In genomic region chr12:70062114-70062513, GRCm38 (mm10) we compare ENCODE assay signal across 8 mouse cellular contexts. TPM values are rescaled to one million over a fixed set of nuclear protein-coding genes. Genes with fewer than 3 reads are reported as not detected.
A peak's percentile ranks its signal among the peaks of the same experiment; 100 is the strongest.
DNase-seq lines count a peak whose midpoint lies in the region; ATAC-seq lines count a peak whose summit lies in the region.

No protein-coding gene starts in this region.

- no peaks in the 10 kb centered on the region for H3K27me3 ChIP-seq in forebrain, embryonic 14.5 days (replicated peaks; ENCODE audit: control insufficient read depth, insufficient read depth, low read length)
- no peaks in the 10 kb centered on the region for H3K27me3 ChIP-seq in limb, embryonic 11.5 days (ENCODE audit: control insufficient read depth, insufficient read depth, low read length)

- no peak overlapping the region for H3K27ac ChIP-seq in forebrain, embryonic 14.5 days (ENCODE audit: low read depth, low read length)
- H3K27ac ChIP-seq in limb, embryonic 11.5 days (replicated peaks; ENCODE audit: low read depth, low read length) = no peak overlapping the region

- H3K4me2 ChIP-seq in forebrain, embryonic 14.5 days (ENCODE audit: low read length) = no peak overlapping the region
- no peak overlapping the region for H3K4me2 ChIP-seq in limb, embryonic 11.5 days (ENCODE audit: low read depth, severe bottlenecking)

- no peaks in the 10 kb centered on the region for H3K9me3 ChIP-seq in forebrain, embryonic 14.5 days (replicated peaks; ENCODE audit: control insufficient read depth, low read length)
- H3K9me3 ChIP-seq in limb, embryonic 11.5 days (ENCODE audit: control insufficient read depth, low read length) = no peaks in the 10 kb centered on the region

- H3K36me3 ChIP-seq in forebrain, embryonic 14.5 days (ENCODE audit: control insufficient read depth, insufficient read depth, low read length) = peaks cover 5% of the 10 kb centered on the region
- no peaks in the 10 kb centered on the region for H3K36me3 ChIP-seq in limb, embryonic 11.5 days (ENCODE audit: control insufficient read depth, insufficient read depth, low read length)

- no peak for DNase-seq in frontal cortex, postnatal 10 days (ENCODE audit: low spot score in 2 of 2)
- peak; percentile 69 for DNase-seq in right cerebral cortex, postnatal 14 days
- DNase-seq in right cerebral cortex, postnatal 36 days (ENCODE audit: low spot score in 2 of 2) = no peak
- peak; percentile 53 for DNase-seq in c-Kit-positive CD71-positive TER-119-positive erythroid progenitor cells, embryonic 14.5 days (ENCODE audit: low spot score)
- DNase-seq in forebrain, embryonic 14.5 days (ENCODE audit: low spot score) = peak; percentile 75
- peak; percentile 78 for DNase-seq in limb, embryonic 11.5 days (ENCODE audit: low spot score)

- WGBS in forebrain, embryonic 14.5 days = 39% methylated on average over 3 of the region's 3 CpGs
- 38% methylated on average over 3 of the region's 3 CpGs for WGBS in limb, embryonic 11.5 days

- H3K9ac ChIP-seq in forebrain, embryonic 14.5 days (ENCODE audit: low read length) = no peak overlapping the region
- H3K9ac ChIP-seq in limb, embryonic 11.5 days (ENCODE audit: low read length) = no peak overlapping the region

- ATAC-seq in frontal cortex, adult (ENCODE audit: low TSS enrichment) = peak; percentile 39; the same call in 1 of the 2 replicates
- peak; percentile 68 for ATAC-seq in forebrain, embryonic 14.5 days
- ATAC-seq in limb, embryonic 11.5 days (ENCODE audit: insufficient number of reproducible peaks, low FRiP score, low TSS enrichment, low read depth) = no peak; the same call in 1 of the 2 replicates
- 0 out of 2 replicates have a peak, but pooled peaks have one; percentile 26 for ATAC-seq in neutrophil, adult 5-6 weeks (ENCODE audit: extremely low read depth, insufficient number of reproducible peaks, low FRiP score, poor library complexity, severe bottlenecking)

- no peak overlapping the region for H3K4me3 ChIP-seq in forebrain, embryonic 14.5 days (ENCODE audit: low read depth, low read length)
- no peak overlapping the region for H3K4me3 ChIP-seq in limb, embryonic 11.5 days (ENCODE audit: low read depth, low read length)

- H3K4me1 ChIP-seq in forebrain, embryonic 14.5 days (ENCODE audit: control insufficient read depth, insufficient read depth, low read length) = no peaks in the 10 kb centered on the region
- H3K4me1 ChIP-seq in limb, embryonic 11.5 days (ENCODE audit: control insufficient read depth, insufficient read depth, low read length) = peaks cover 6% of the 10 kb centered on the region; the same call in 1 of the 2 replicates

RNA-seq across cellular contexts. Expression of gene Nin, which starts 51.4 kb away (rescaled TPM):
- polyA plus RNA-seq in forebrain, embryonic 14.5 days (2014; fragmentation: Nextera tagmentation; extraction: Ambion mirVana) = 14.8 and 26.9 TPM in 2 replicates
- polyA plus RNA-seq in limb, embryonic 11.5 days (2014; fragmentation: Nextera tagmentation; extraction: Ambion mirVana) = 10.1 and 11.7 TPM in 2 replicates
- 92.8 and 95.4 TPM in 2 replicates for total RNA-seq in neutrophil, adult 5-6 weeks (2017)

Comparison
In these comparisons a context has a peak if more than half of its experiments do, and no peak if none do; other contexts are left out.
1. DNase-seq: peak in right cerebral cortex, postnatal 14 days (single experiment), c-Kit-positive CD71-positive TER-119-positive erythroid progenitor cells, embryonic 14.5 days (single experiment), forebrain, embryonic 14.5 days (single experiment) and limb, embryonic 11.5 days (single experiment); none in frontal cortex, postnatal 10 days (0 of 2) and right cerebral cortex, postnatal 36 days (0 of 2).